Mouse (Mus musculus): ENCODE measurements around the gene Hps6. TPM values are rescaled to one million over a fixed set of nuclear protein-coding genes. Genes with fewer than 3 reads are reported as not detected.
A peak's percentile ranks its signal among the peaks of the same experiment; 100 is the strongest.

Gene Hps6
- polyA plus RNA-seq, 1 experiment from 2014 or later, result 4.8 TPM

GRCm38 (mm10) chr19:46033911-46034310 lies 30.6 kb downstream of the Hps6 start:
- Histone ChIP-seq H3K9me3 (peaks cover 6% of the 10 kb centered on the region), H3K27ac (no peak overlapping the region), H3K36me3 (peaks cover 81% of the 10 kb centered on the region), H3K4me3 (no peak overlapping the region), H3K4me1 (replicated peaks) (peaks cover 35% of the 10 kb centered on the region), H3K27me3 (ENCODE audit: insufficient read depth, poor library complexity, severe bottlenecking) (no peaks in the 10 kb centered on the region)
- DNase-seq (ENCODE audit: low spot score), result no peak
- 96% methylated on average over 11 of the region's 11 CpGs for WGBS

DNA sequence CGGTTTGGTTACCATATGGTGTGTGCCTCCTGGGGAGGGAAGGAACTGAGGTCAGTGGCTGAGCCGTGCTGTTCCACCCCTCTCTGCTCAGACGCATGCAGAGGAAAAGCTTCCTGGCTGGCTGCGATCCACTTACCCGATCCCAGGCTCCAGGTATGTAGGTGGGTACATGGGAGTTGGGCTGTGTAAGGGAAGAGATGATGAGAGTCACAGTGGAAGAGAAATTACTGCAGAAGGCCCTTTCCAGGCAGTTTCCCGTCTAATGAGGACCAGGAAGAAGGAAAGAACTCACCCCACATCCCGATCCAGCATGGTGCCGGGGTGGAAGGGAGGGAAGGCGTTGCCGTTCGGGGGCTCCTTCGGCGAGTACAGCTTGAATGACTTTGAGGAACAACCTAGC lies 32.7 kb downstream of the Hps6 start:
- peak overlapping the region; percentile 99; the same call in 1 of the 2 replicates for H3K4me3 ChIP-seq
- WGBS, result 96% methylated on average over 13 of the region's 13 CpGs
- peaks cover 60% of the 10 kb centered on the region for H3K36me3 ChIP-seq
- no peaks in the 10 kb centered on the region for H3K9me3 ChIP-seq
- H3K27me3 ChIP-seq (ENCODE audit: insufficient read depth, poor library complexity, severe bottlenecking), result no peaks in the 10 kb centered on the region
- DNase-seq (ENCODE audit: low spot score), result no peak
- H3K27ac ChIP-seq, result no peak overlapping the region
- peaks cover 52% of the 10 kb centered on the region for H3K4me1 ChIP-seq (replicated peaks)

GRCm38 (mm10) chr19:46036477-46037242 lies 33.4 kb downstream of the Hps6 start:
- DNase-seq (ENCODE audit: low spot score), result no peak
- Histone ChIP-seq H3K27me3 (ENCODE audit: insufficient read depth, poor library complexity, severe bottlenecking) (no peaks in the 10 kb centered on the region), H3K4me3 (peak overlapping the region; percentile 99), H3K36me3 (peaks cover 54% of the 10 kb centered on the region), H3K4me1 (replicated peaks) (peaks cover 59% of the 10 kb centered on the region), H3K27ac (peak overlapping the region; percentile 98), H3K9me3 (no peaks in the 10 kb centered on the region)
- WGBS, result 77% methylated on average over 13 of the region's 13 CpGs

DNA sequence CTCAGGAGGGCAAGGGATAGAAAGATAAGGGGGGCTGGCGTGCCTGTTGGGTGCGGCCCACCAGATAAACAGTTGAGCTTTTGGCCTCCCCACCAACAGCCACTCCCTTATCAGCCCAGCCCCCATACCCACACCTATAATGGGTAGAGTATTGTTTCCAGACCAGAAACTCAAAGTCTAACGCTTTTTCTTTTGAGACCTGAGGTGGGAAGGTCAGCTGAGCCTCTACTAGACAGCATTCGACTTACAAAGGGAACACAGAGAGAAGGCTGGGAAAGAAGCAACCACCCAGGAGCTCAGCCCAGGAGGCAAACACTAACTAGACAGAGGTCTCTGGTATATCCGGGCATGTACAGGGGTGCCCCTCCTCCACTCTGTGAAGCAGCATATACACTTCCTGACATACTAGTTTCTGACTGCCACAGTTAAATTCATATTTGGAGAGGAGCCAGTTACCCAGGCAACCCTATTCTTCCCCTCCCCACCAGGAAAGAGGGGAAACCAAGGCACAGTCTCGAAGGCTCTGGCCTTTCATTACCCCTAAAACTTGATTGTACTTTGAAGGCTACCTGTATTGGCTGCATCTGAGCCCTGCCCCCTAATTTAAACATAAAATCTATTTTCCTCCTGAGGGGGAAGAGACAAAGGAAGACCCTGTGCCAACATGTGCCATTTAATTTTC lies 34.1 kb downstream of the Hps6 start:
- 31% methylated on average over 6 of the region's 6 CpGs for WGBS
- Histone ChIP-seq H3K9me3 (no peaks in the 10 kb centered on the region), H3K27ac (peak overlapping the region; percentile 98), H3K4me1 (replicated peaks) (peaks cover 66% of the 10 kb centered on the region), H3K36me3 (peaks cover 47% of the 10 kb centered on the region), H3K4me3 (peak overlapping the region; percentile 99), H3K27me3 (ENCODE audit: insufficient read depth, poor library complexity, severe bottlenecking) (no peaks in the 10 kb centered on the region)
- DNase-seq (ENCODE audit: low spot score), result no peak

DNA sequence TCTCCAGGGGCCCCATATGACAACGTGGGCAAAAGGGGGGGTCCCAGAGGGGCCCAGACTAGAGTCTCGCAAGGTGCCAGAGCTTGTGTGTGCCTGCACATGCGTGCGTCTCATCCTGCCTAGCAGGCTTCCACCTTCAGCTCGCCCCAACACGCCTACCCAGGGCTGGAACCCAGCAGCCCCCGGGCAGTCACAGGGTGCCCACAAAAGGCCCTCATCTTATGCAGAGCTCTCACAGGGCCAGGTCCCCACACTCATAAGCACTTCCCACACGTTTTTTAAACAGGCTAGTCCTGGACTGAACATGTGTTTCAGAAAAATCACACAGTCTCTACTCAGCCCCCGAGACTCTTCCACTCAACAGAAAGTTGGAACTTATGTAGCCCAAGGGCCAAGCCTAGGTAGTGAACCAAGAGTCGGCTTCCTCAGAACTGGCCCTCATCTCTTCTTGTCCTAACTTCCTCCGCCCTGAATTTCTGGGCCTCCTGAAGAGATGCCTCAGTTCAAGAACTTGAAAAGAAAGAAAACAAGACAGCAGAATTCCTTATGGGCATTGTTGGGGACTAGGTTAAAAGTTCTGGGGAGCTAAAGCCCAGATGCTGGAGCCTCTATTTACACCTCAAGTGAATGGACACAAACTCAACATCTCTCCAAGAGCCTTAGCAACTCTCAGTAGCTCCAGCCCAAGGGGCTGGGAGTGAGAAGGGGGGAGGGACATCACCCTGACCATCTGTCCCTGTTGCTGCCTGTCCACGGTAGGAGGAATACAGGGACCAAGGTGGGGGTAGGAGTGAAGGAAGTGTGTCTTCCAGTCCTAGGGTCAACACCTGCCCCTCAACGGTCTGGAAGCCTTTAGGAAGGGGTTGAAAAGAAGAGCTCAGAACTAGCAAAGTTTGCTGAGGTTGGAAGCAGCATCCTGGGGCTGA lies 34.9 kb downstream of the Hps6 start:
- H3K27ac ChIP-seq, result peak overlapping the region; percentile 98
- no peaks in the 10 kb centered on the region for H3K9me3 ChIP-seq
- peaks cover 72% of the 10 kb centered on the region for H3K4me1 ChIP-seq (replicated peaks)
- WGBS, result 20% methylated on average over 13 of the region's 13 CpGs
- H3K27me3 ChIP-seq (ENCODE audit: insufficient read depth, poor library complexity, severe bottlenecking), result no peaks in the 10 kb centered on the region
- H3K4me3 ChIP-seq, result peak overlapping the region; percentile 99
- peaks cover 39% of the 10 kb centered on the region for H3K36me3 ChIP-seq
- peak; percentile 35 for DNase-seq (ENCODE audit: low spot score)

- peak overlapping the region; percentile 99 for H3K4me3 ChIP-seq
- DNase-seq (ENCODE audit: low spot score), result peak; percentile 64
- under 1% methylated on average over 17 of the region's 17 CpGs for WGBS
- H3K36me3 ChIP-seq, result peaks cover 32% of the 10 kb centered on the region
- H3K27me3 ChIP-seq (ENCODE audit: insufficient read depth, poor library complexity, severe bottlenecking), result no peaks in the 10 kb centered on the region
- H3K27ac ChIP-seq, result peak overlapping the region; percentile 98
- H3K4me1 ChIP-seq (replicated peaks), result peaks cover 77% of the 10 kb centered on the region
- H3K9me3 ChIP-seq, result no peaks in the 10 kb centered on the region
These were observed 35.5 kb downstream of the Hps6 start for GRCm38 (mm10) chr19:46038851-46039260.

GRCm38 (mm10) chr19:46039478-46039877 lies 36.2 kb downstream of the Hps6 start:
- Histone ChIP-seq H3K4me1 (replicated peaks) (peaks cover 82% of the 10 kb centered on the region), H3K36me3 (peaks cover 26% of the 10 kb centered on the region), H3K4me3 (peak overlapping the region; percentile 99), H3K9me3 (no peaks in the 10 kb centered on the region), H3K27me3 (ENCODE audit: insufficient read depth, poor library complexity, severe bottlenecking) (no peaks in the 10 kb centered on the region), H3K27ac (peak overlapping the region; percentile 98)
- peak; percentile 92 for DNase-seq (ENCODE audit: low spot score)
- 2% methylated on average over 27 of the region's 30 CpGs for WGBS

DNA sequence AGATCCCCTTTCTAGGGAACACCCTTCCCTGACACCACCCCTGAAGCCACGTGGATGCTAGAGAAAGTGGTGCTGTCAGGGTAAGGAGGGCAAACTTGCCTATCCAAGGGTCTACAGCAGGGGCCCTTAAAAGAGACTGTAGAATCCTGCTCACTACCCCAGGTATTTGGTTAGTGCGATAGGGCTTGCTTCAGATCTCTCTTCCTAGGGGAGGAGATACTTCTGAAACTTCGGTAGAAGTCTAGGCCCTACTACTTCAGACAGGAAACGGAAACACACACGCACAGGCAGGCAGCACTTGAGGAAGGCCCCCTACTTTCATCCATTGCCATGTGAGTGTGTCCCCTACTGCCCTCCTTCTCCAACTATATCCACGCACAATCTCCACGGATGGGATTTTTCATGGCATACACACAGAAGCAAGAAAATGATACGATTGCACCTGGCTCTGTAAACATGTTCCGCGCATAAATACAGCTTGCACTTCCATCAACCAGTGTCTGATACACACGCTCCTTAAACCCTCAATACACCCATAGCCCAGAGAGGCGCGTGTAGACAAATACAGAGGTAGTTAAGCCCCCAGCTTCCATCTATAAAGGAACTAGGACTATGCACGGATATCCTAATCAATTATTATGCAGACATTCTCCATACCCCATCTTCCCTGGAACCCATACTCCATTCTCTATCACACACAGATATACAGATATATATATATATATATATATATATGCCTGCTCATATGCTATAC lies 37.0 kb downstream of the Hps6 start:
- 44% methylated on average over 14 of the region's 14 CpGs for WGBS
- DNase-seq (ENCODE audit: low spot score), result no peak
- Histone ChIP-seq H3K27ac (peak overlapping the region; percentile 98), H3K36me3 (peaks cover 18% of the 10 kb centered on the region), H3K9me3 (no peaks in the 10 kb centered on the region), H3K4me1 (replicated peaks) (peaks cover 89% of the 10 kb centered on the region), H3K27me3 (ENCODE audit: insufficient read depth, poor library complexity, severe bottlenecking) (no peaks in the 10 kb centered on the region), H3K4me3 (peak overlapping the region; percentile 99)

GRCm38 (mm10) chr19:46041299-46041932 lies 38.1 kb downstream of the Hps6 start:
- H3K4me1 ChIP-seq (replicated peaks), result peaks cover 95% of the 10 kb centered on the region
- DNase-seq (ENCODE audit: low spot score), result no peak

DNA sequence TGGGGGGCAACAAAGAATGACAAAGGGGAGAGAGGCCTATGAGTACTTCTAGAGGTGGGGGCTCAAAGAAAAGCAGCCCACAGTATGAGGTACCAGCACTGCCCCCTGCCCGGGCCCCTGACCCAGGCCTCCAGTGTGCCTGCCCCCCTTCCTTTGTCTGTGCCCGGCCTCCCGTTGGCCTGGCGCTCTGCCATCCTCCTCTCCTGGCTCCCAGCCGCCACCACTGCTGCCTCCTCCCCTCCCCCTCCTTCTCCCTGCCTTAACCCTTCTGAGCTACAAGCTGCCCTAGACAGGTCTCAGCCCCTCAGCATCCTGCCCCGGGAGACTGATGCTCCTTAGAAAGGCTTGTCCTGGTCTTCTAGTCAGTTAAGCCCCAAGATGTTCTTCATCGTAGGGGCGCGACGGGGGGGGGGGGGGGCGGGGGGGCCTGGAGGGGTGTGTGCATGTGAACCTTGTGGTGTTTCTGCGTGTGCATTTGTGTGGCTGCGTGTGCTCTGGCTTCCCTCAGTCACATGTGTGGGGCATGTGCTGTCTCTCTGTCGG lies 38.7 kb downstream of the Hps6 start:
- peak; percentile 78 for DNase-seq (ENCODE audit: low spot score)
- Histone ChIP-seq H3K9me3 (no peaks in the 10 kb centered on the region), H3K27me3 (ENCODE audit: insufficient read depth, poor library complexity, severe bottlenecking) (no peaks in the 10 kb centered on the region), H3K4me3 (peak overlapping the region; percentile 93), H3K4me1 (replicated peaks) (peaks cover 95% of the 10 kb centered on the region), H3K27ac (peak overlapping the region; percentile 96), H3K36me3 (peaks cover under 1% of the 10 kb centered on the region; the same call in 1 of the 2 replicates)
- under 1% methylated on average over 14 of the region's 14 CpGs for WGBS

More at GRCm38 (mm10) chr19:46041299-46041932, 38.1 kb downstream of the Hps6 start:
- Histone ChIP-seq H3K9me3 (no peaks in the 10 kb centered on the region), H3K27me3 (ENCODE audit: insufficient read depth, poor library complexity, severe bottlenecking) (no peaks in the 10 kb centered on the region), H3K27ac (peak overlapping the region; percentile 96), H3K36me3 (peaks cover 7% of the 10 kb centered on the region), H3K4me3 (peak overlapping the region; percentile 93)
- WGBS, result 20% methylated on average over 7 of the region's 7 CpGs

DNA sequence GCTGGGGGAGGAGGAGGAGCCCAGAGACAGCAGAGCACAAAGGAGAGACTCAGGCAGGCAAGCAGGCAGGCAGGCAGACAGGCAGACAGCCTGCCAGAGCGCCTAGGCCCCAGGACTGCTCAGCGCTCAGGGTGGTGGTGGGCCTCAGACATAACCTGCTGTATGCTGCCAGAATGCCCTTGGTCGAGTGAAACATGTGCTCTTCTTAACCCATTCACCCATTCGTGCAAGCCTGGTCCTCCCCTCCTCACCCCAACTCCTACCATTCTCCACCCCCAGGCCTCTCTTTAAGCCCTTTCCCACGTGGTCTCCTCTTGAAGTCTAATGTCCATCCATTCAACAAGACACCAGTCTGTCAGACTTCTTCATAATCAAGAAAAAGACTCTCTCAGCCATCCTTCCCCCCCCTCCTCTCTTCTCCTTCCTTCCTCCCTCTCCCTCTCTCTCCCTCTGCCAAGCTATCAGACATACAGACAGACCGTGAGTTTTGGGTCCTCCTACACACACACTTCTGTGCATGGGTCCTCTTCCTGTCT lies 39.2 kb downstream of the Hps6 start:
- Histone ChIP-seq H3K27me3 (ENCODE audit: insufficient read depth, poor library complexity, severe bottlenecking) (no peaks in the 10 kb centered on the region), H3K27ac (peak overlapping the region; percentile 96), H3K9me3 (no peaks in the 10 kb centered on the region), H3K36me3 (no peaks in the 10 kb centered on the region), H3K4me1 (replicated peaks) (peaks cover 95% of the 10 kb centered on the region), H3K4me3 (peak overlapping the region; percentile 93)
- DNase-seq (ENCODE audit: low spot score), result peak; percentile 78
- 4% methylated on average over 6 of the region's 6 CpGs for whole genome bisulfite sequencing

Data from hindbrain, embryonic 10.5 days (tissue).